Mouse (Mus musculus): ENCODE results near the gene Cbr2. TPM values are rescaled to one million over a fixed set of nuclear protein-coding genes. Genes with fewer than 3 reads are reported as not detected.
"Not testable (repeated sequence)": the region's sequence is repeated elsewhere in the genome, so short reads cannot be mapped to it uniquely, and the experiment has no call there.

Gene Cbr2
- total and polyA plus RNA-seq, 3 experiments, result not detected

GRCm38 (mm10) chr11:120731395-120731794 lies 519 bp downstream of the Cbr2 start:
- Histone ChIP-seq H3K4me1 (ENCODE audit: control insufficient read depth in 1 of 2, insufficient read depth in 2 of 2, low read length in 2 of 2) (peaks cover 0 to 4% of the 10 kb centered on the region in 2 experiments; a peak in 1 of 4 replicates), H3K4me3 (ENCODE audit: control insufficient read depth in 1 of 2, insufficient read depth in 1 of 2, low read depth in 2 of 2, low read length in 2 of 2) (no peak overlapping the region), H3K36me3 (ENCODE audit: control insufficient read depth in 1 of 2, insufficient read depth in 2 of 2, low read length in 2 of 2) (no peaks in the 10 kb centered on the region), H3K27ac (ENCODE audit: control insufficient read depth, low read depth, low read length) (no peak overlapping the region), H3K9me3 (replicated peaks; ENCODE audit: insufficient read depth, low read length) (no peaks in the 10 kb centered on the region), H3K79me2 (ENCODE audit: control insufficient read depth, insufficient read depth, low read length, poor library complexity) (no peaks in the 10 kb centered on the region), H3K9ac (ENCODE audit: control insufficient read depth, low read depth, low read length, poor library complexity, severe bottlenecking) (no peak overlapping the region), H3K27me3 (ENCODE audit: control insufficient read depth in 1 of 2, insufficient read depth in 2 of 2, low read length in 2 of 2) (peaks cover 0 to 2% of the 10 kb centered on the region in 2 experiments; a peak in 3 of 4 replicates)
- TF ChIP-seq ELF1 (IDR thresholded peaks at IDR 0.05; ENCODE audit: low read depth, low read length), result no peak
- TF ChIP-seq GABPA (IDR thresholded peaks at IDR 0.05; ENCODE audit: low read depth, low read length), result no peak
- TF ChIP-seq ZKSCAN1 (IDR thresholded peaks at IDR 0.05; ENCODE audit: low read depth, low read length), result no peak
- no peak for TF ChIP-seq TAL1 (IDR thresholded peaks at IDR 0.05; ENCODE audit: low read length)
- TF ChIP-seq NRF1 (IDR thresholded peaks at IDR 0.05; ENCODE audit: insufficient read depth, low read depth, low read length, poor library complexity, severe bottlenecking), result no peak
- no peak for TF ChIP-seq ZNF384 (IDR thresholded peaks at IDR 0.05; ENCODE audit: low read depth, low read length)
- no peak for TF ChIP-seq POLR2A (IDR thresholded peaks at IDR 0.05; ENCODE audit: control insufficient read depth in 1 of 2, insufficient read depth in 1 of 2, low read depth in 1 of 2, low read length in 2 of 2, poor library complexity in 1 of 2)
- TF ChIP-seq RAD21 (IDR thresholded peaks at IDR 0.05; ENCODE audit: low read depth, low read length), result no peak
- TF ChIP-seq JUND (IDR thresholded peaks at IDR 0.05; ENCODE audit: low read depth, low read length), result no peak
- TF ChIP-seq KAT2A (conservative IDR thresholded peaks at IDR 0.05; ENCODE audit: low read depth, low read length), result no peak
- no peak for TF ChIP-seq MYB (IDR thresholded peaks at IDR 0.05; ENCODE audit: low read depth, low read length)
- no peak for TF ChIP-seq MAX (IDR thresholded peaks at IDR 0.05; ENCODE audit: low read length)
- no peak for TF ChIP-seq RCOR1 (IDR thresholded peaks at IDR 0.05; ENCODE audit: low read depth, low read length)
- no peak for TF ChIP-seq POLR2AphosphoS2 (IDR thresholded peaks at IDR 0.05; ENCODE audit: low read length)
- no peak for TF ChIP-seq HCFC1 (IDR thresholded peaks at IDR 0.05; ENCODE audit: low read depth, low read length)
- no peak for DNase-seq (ENCODE audit: low read depth, low spot score)

DNA sequence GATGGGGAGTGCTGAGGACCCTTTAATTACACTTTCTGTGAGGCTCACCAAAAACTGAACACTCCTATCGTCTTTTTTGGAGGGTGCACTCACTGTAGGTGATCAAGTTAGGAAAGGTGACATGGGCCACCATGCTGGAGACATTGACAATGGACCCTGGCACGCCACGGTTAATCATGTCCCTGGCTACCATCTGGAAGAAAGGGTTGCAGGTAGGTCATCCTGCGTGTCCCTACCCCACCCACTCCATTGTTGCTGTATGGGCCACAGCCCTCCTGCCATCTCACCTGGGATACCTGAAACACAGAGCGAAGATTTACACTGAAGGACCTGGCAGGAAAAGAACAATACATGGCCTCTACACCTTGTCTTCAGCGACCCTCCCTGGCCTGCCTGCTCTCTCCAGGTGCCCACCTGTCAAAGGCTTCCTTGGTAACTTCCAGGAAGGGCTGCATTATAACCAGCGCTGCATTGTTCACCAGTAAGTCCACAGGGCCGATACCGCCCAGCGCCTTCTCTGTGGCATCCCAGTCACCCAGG lies 1.5 kb downstream of the Cbr2 start:
- no peaks in the 10 kb centered on the region for H3K9me3 ChIP-seq (replicated peaks; ENCODE audit: insufficient read depth, low read length)
- H3K4me1 ChIP-seq (ENCODE audit: control insufficient read depth in 1 of 2, insufficient read depth in 2 of 2, low read length in 2 of 2), result peaks cover 0 to 4% of the 10 kb centered on the region in 2 experiments; a peak in 1 of 4 replicates
- no peak overlapping the region for H3K4me3 ChIP-seq (ENCODE audit: control insufficient read depth in 1 of 2, insufficient read depth in 1 of 2, low read depth in 2 of 2, low read length in 2 of 2)
- H3K36me3 ChIP-seq (ENCODE audit: control insufficient read depth in 1 of 2, insufficient read depth in 2 of 2, low read length in 2 of 2), result no peaks in the 10 kb centered on the region
- H3K27me3 ChIP-seq (ENCODE audit: control insufficient read depth in 1 of 2, insufficient read depth in 2 of 2, low read length in 2 of 2), result peaks cover 0 to 1% of the 10 kb centered on the region in 2 experiments; a peak in 2 of 4 replicates
- H3K79me2 ChIP-seq (ENCODE audit: control insufficient read depth, insufficient read depth, low read length, poor library complexity), result no peaks in the 10 kb centered on the region
- H3K9ac ChIP-seq (ENCODE audit: control insufficient read depth, low read depth, low read length, poor library complexity, severe bottlenecking), result no peak overlapping the region
- no peak overlapping the region for H3K27ac ChIP-seq (ENCODE audit: control insufficient read depth, low read depth, low read length)
- TF ChIP-seq USF1 (IDR thresholded peaks at IDR 0.05; ENCODE audit: low read depth, low read length), result no peak
- no peak for TF ChIP-seq NELFE (IDR thresholded peaks at IDR 0.05; ENCODE audit: low read depth, low read length)
- no peak for TF ChIP-seq RCOR1 (IDR thresholded peaks at IDR 0.05; ENCODE audit: low read depth, low read length)
- TF ChIP-seq UBTF (IDR thresholded peaks at IDR 0.05; ENCODE audit: borderline replicate concordance, insufficient read depth, low read depth, low read length), result no peak
- no peak for TF ChIP-seq SIN3A (IDR thresholded peaks at IDR 0.05; ENCODE audit: low read length)
- TF ChIP-seq POLR2AphosphoS5 (IDR thresholded peaks at IDR 0.05; ENCODE audit: borderline replicate concordance, low read depth, low read length), result no peak
- TF ChIP-seq MYC (IDR thresholded peaks at IDR 0.05; ENCODE audit: low read depth, low read length), result no peak
- TF ChIP-seq ZMIZ1 (IDR thresholded peaks at IDR 0.05; ENCODE audit: low read depth, low read length), result no peak
- TF ChIP-seq SMC3 (IDR thresholded peaks at IDR 0.05; ENCODE audit: low read depth, low read length), result no peak
- TF ChIP-seq TAL1 (IDR thresholded peaks at IDR 0.05; ENCODE audit: low read length), result no peak
- TF ChIP-seq ETS1 (IDR thresholded peaks at IDR 0.05; ENCODE audit: low read depth, low read length), result no peak
- no peak for TF ChIP-seq ZNF384 (IDR thresholded peaks at IDR 0.05; ENCODE audit: low read depth, low read length)
- DNase-seq (ENCODE audit: low read depth, low spot score), result no peak

GRCm38 (mm10) chr11:120729432-120730050 lies 2.4 kb downstream of the Cbr2 start:
- not testable (repeated sequence) for H3K9ac ChIP-seq (ENCODE audit: control insufficient read depth, low read depth, low read length, poor library complexity, severe bottlenecking); H3K4me3 ChIP-seq (ENCODE audit: control insufficient read depth in 1 of 2, insufficient read depth in 1 of 2, low read depth in 2 of 2, low read length in 2 of 2); H3K4me1 ChIP-seq (ENCODE audit: control insufficient read depth in 1 of 2, insufficient read depth in 2 of 2, low read length in 2 of 2); H3K79me2 ChIP-seq (ENCODE audit: control insufficient read depth, insufficient read depth, low read length, poor library complexity); H3K9me3 ChIP-seq (replicated peaks; ENCODE audit: insufficient read depth, low read length); H3K27ac ChIP-seq (ENCODE audit: control insufficient read depth, low read depth, low read length); H3K27me3 ChIP-seq (ENCODE audit: control insufficient read depth in 1 of 2, insufficient read depth in 2 of 2, low read length in 2 of 2); H3K36me3 ChIP-seq (ENCODE audit: control insufficient read depth in 1 of 2, insufficient read depth in 2 of 2, low read length in 2 of 2)
- DNase-seq (ENCODE audit: low read depth, low spot score), result peak; percentile 60
